Mouse (Mus musculus): ENCODE measurements around the gene Lmntd2. TPM values are rescaled to one million over a fixed set of nuclear protein-coding genes. Genes with fewer than 3 reads are reported as not detected.

Gene Lmntd2
- polyA plus RNA-seq, 1 experiment from 2014 or later = 1.8 TPM

- Histone ChIP-seq H3K27me3 (no peaks in the 10 kb centered on the region), H3K4me2 (replicated peaks) (no peak overlapping the region), H3K27ac (no peak overlapping the region), H3K36me3 (no peaks in the 10 kb centered on the region), H3K9ac (replicated peaks) (no peak overlapping the region), H3K9me3 (no peaks in the 10 kb centered on the region), H3K4me1 (replicated peaks) (peaks cover 16% of the 10 kb centered on the region), H3K4me3 (replicated peaks) (no peak overlapping the region)
- no peak for ATAC-seq
- 88% methylated on average over 4 of the region's 4 CpGs for WGBS
These were observed 38.8 kb downstream of the Lmntd2 start for GRCm38 (mm10) chr7:141175068-141175467.

GRCm38 (mm10) chr7:141173323-141173850, 40.5 kb downstream of the Lmntd2 start:
- no peaks in the 10 kb centered on the region for H3K9me3 ChIP-seq
- no peaks in the 10 kb centered on the region for H3K36me3 ChIP-seq
- H3K27ac ChIP-seq = no peak overlapping the region
- peak overlapping the region; percentile 66 for H3K4me2 ChIP-seq (replicated peaks)
- 91% methylated on average over 5 of the region's 5 CpGs for WGBS
- no peaks in the 10 kb centered on the region for H3K27me3 ChIP-seq
- ATAC-seq = no peak
- H3K4me1 ChIP-seq (replicated peaks) = peaks cover 18% of the 10 kb centered on the region
- peak overlapping the region; percentile 54 for H3K4me3 ChIP-seq (replicated peaks)
- peak overlapping the region; percentile 71; the same call in 1 of the 2 replicates for H3K9ac ChIP-seq (replicated peaks)

GRCm38 (mm10) chr7:141172116-141173006, 41.5 kb downstream of the Lmntd2 start, which contains the start of gene Rnh1:
Gene Rnh1 (minus strand): TSS chr7:141172857.
- Histone ChIP-seq H3K4me2 (replicated peaks) (peak within 1 kb of the TSS; percentile 66), H3K9ac (replicated peaks) (peak within 1 kb of the TSS; percentile 71), H3K27me3 (no peaks in the 10 kb centered on the region), H3K4me1 (replicated peaks) (peaks cover 25% of the 10 kb centered on the region), H3K36me3 (no peaks in the 10 kb centered on the region), H3K9me3 (no peaks in the 10 kb centered on the region), H3K27ac (peak within 1 kb of the TSS; percentile 96), H3K4me3 (replicated peaks) (peak within 1 kb of the TSS; percentile 54)
- peak; percentile 99 for ATAC-seq
- 5% methylated on average over 55 of the region's 55 CpGs for WGBS

- H3K27ac ChIP-seq = no peak overlapping the region
- H3K4me3 ChIP-seq (replicated peaks) = no peak overlapping the region
- H3K9me3 ChIP-seq = no peaks in the 10 kb centered on the region
- no peak overlapping the region for H3K4me2 ChIP-seq (replicated peaks)
- no peaks in the 10 kb centered on the region for H3K27me3 ChIP-seq
- H3K4me1 ChIP-seq (replicated peaks) = peaks cover 25% of the 10 kb centered on the region
- peaks cover 13% of the 10 kb centered on the region for H3K36me3 ChIP-seq
- H3K9ac ChIP-seq (replicated peaks) = no peak overlapping the region
- no peak for ATAC-seq
These were observed 44.0 kb downstream of the Lmntd2 start for GRCm38 (mm10) chr7:141169866-141170265.

GRCm38 (mm10) chr7:141169300-141169699, 44.6 kb downstream of the Lmntd2 start:
- WGBS = 84% methylated on average over 1 of the region's 1 CpGs
- Histone ChIP-seq H3K9me3 (no peaks in the 10 kb centered on the region), H3K27me3 (no peaks in the 10 kb centered on the region), H3K4me1 (replicated peaks) (peaks cover 25% of the 10 kb centered on the region), H3K4me3 (replicated peaks) (no peak overlapping the region), H3K27ac (no peak overlapping the region), H3K36me3 (peaks cover 13% of the 10 kb centered on the region), H3K4me2 (replicated peaks) (no peak overlapping the region), H3K9ac (replicated peaks) (no peak overlapping the region)
- no peak for ATAC-seq

- Histone ChIP-seq H3K36me3 (peaks cover 16% of the 10 kb centered on the region), H3K27me3 (no peaks in the 10 kb centered on the region), H3K4me3 (replicated peaks) (peak overlapping the region; percentile 25), H3K4me2 (replicated peaks) (peak overlapping the region; percentile 45), H3K27ac (no peak overlapping the region), H3K9me3 (no peaks in the 10 kb centered on the region), H3K4me1 (replicated peaks) (peaks cover 24% of the 10 kb centered on the region), H3K9ac (replicated peaks) (peak overlapping the region; percentile 61)
- WGBS = 3% methylated on average over 22 of the region's 22 CpGs
- ATAC-seq = no peak
These were observed 45.3 kb downstream of the Lmntd2 start for GRCm38 (mm10) chr7:141168518-141168953.

- 20% methylated on average over 7 of the region's 7 CpGs for WGBS
These were observed 45.9 kb downstream of the Lmntd2 start for GRCm38 (mm10) chr7:141167901-141168517.

GRCm38 (mm10) chr7:141164850-141165249, 49.0 kb downstream of the Lmntd2 start:
- Histone ChIP-seq H3K4me3 (replicated peaks) (no peak overlapping the region), H3K9ac (replicated peaks) (no peak overlapping the region), H3K4me2 (replicated peaks) (no peak overlapping the region), H3K4me1 (replicated peaks) (peaks cover 10% of the 10 kb centered on the region), H3K36me3 (peaks cover 45% of the 10 kb centered on the region), H3K27ac (no peak overlapping the region), H3K9me3 (no peaks in the 10 kb centered on the region), H3K27me3 (no peaks in the 10 kb centered on the region)
- ATAC-seq = no peak
- 86% methylated on average over 6 of the region's 6 CpGs for WGBS

More at GRCm38 (mm10) chr7:141167901-141168517, 45.9 kb downstream of the Lmntd2 start:
- peaks cover 20% of the 10 kb centered on the region for H3K36me3 ChIP-seq
- ATAC-seq = no peak
- H3K4me1 ChIP-seq (replicated peaks) = peaks cover 19% of the 10 kb centered on the region
- peak overlapping the region; percentile 25 for H3K4me3 ChIP-seq (replicated peaks)
- H3K27me3 ChIP-seq = no peaks in the 10 kb centered on the region
- peak overlapping the region; percentile 45 for H3K4me2 ChIP-seq (replicated peaks)
- no peak overlapping the region for H3K27ac ChIP-seq
- no peaks in the 10 kb centered on the region for H3K9me3 ChIP-seq
- peak overlapping the region; percentile 61 for H3K9ac ChIP-seq (replicated peaks)

GRCm38 (mm10) chr7:141164397-141164796, 49.5 kb downstream of the Lmntd2 start:
- no peaks in the 10 kb centered on the region for H3K9me3 ChIP-seq
- no peak overlapping the region for H3K27ac ChIP-seq
- peaks cover 49% of the 10 kb centered on the region for H3K36me3 ChIP-seq
- no peak overlapping the region for H3K4me3 ChIP-seq (replicated peaks)
- H3K4me2 ChIP-seq (replicated peaks) = no peak overlapping the region
- H3K9ac ChIP-seq (replicated peaks) = no peak overlapping the region
- ATAC-seq = no peak
- no peaks in the 10 kb centered on the region for H3K27me3 ChIP-seq
- 94% methylated on average over 7 of the region's 7 CpGs for WGBS
- H3K4me1 ChIP-seq (replicated peaks) = peaks cover 10% of the 10 kb centered on the region

MicroRNAs encoded within 50 kb of the gene (microRNA counts, 519-probe panel; counts per million panel counts)
- 4,462 counts per million, percentile 81 among the panel's probes with 10 or more counts for microRNA mmu-miR-210

Small RNA genes lying within 50 kb of the gene (microRNA-seq; reads per million reads assigned to microRNA genes)
- gene Mir210 = 430 reads per million, percentile 69 among the genes with 10 or more reads in this experiment

Other genes with a start within 250 kb of the Lmntd2 start
- gene Ifitm1, start 246.9 kb downstream of the Lmntd2 start, polyA plus RNA-seq (2015; fragmentation: Nextera tagmentation; extraction: Ambion mirVana) = 10.2 and 10.3 TPM in 2 replicates
- 22.6 and 26.2 TPM in 2 replicates for gene Ifitm3, start 203.3 kb downstream of the Lmntd2 start, polyA plus RNA-seq (2015; fragmentation: Nextera tagmentation; extraction: Ambion mirVana)
- gene Ifitm6, start 196.2 kb downstream of the Lmntd2 start, polyA plus RNA-seq (2015; fragmentation: Nextera tagmentation; extraction: Ambion mirVana) = 0.51 and 0.54 TPM in 2 replicates
- gene Gm17387, start 184.9 kb downstream of the Lmntd2 start, polyA plus RNA-seq (2015; fragmentation: Nextera tagmentation; extraction: Ambion mirVana) = not detected in 2 replicates
- 44.1 and 48.3 TPM in 2 replicates for gene B4galnt4, start 153.0 kb downstream of the Lmntd2 start, polyA plus RNA-seq (2015; fragmentation: Nextera tagmentation; extraction: Ambion mirVana)
- gene Pkp3, start 135.9 kb downstream of the Lmntd2 start, polyA plus RNA-seq (2015; fragmentation: Nextera tagmentation; extraction: Ambion mirVana) = 0.14 and 0.15 TPM in 2 replicates
- 1.8 and 2.6 TPM in 2 replicates for gene Sigirr, start 113.5 kb downstream of the Lmntd2 start, polyA plus RNA-seq (2015; fragmentation: Nextera tagmentation; extraction: Ambion mirVana)
- gene Ano9, start 96.3 kb downstream of the Lmntd2 start, polyA plus RNA-seq (2015; fragmentation: Nextera tagmentation; extraction: Ambion mirVana) = 0.07 and 0.35 TPM in 2 replicates
- gene Ptdss2, start 91.7 kb downstream of the Lmntd2 start, polyA plus RNA-seq (2015; fragmentation: Nextera tagmentation; extraction: Ambion mirVana) = 77.4 TPM in 2 replicates
- gene Rnh1, start 41.2 kb downstream of the Lmntd2 start, polyA plus RNA-seq (2015; fragmentation: Nextera tagmentation; extraction: Ambion mirVana) = 40.5 and 45.3 TPM in 2 replicates
- gene Hras, start 20.1 kb downstream of the Lmntd2 start, polyA plus RNA-seq (2015; fragmentation: Nextera tagmentation; extraction: Ambion mirVana) = 86.4 and 114 TPM in 2 replicates
- gene Lrrc56, start 19.9 kb downstream of the Lmntd2 start, polyA plus RNA-seq (2015; fragmentation: Nextera tagmentation; extraction: Ambion mirVana) = 13.9 and 15.6 TPM in 2 replicates
- gene Rassf7, start 1.8 kb upstream of the Lmntd2 start, polyA plus RNA-seq (2015; fragmentation: Nextera tagmentation; extraction: Ambion mirVana) = 30.9 and 34.2 TPM in 2 replicates
- gene Phrf1, start 14.7 kb upstream of the Lmntd2 start, polyA plus RNA-seq (2015; fragmentation: Nextera tagmentation; extraction: Ambion mirVana) = 86.9 and 95.0 TPM in 2 replicates
- 0.98 and 1.4 TPM in 2 replicates for gene Irf7, start 52.4 kb upstream of the Lmntd2 start, polyA plus RNA-seq (2015; fragmentation: Nextera tagmentation; extraction: Ambion mirVana)
- not detected in 2 replicates for gene Cdhr5, start 62.7 kb upstream of the Lmntd2 start, polyA plus RNA-seq (2015; fragmentation: Nextera tagmentation; extraction: Ambion mirVana)
- gene Sct, start 65.1 kb upstream of the Lmntd2 start, polyA plus RNA-seq (2015; fragmentation: Nextera tagmentation; extraction: Ambion mirVana) = 1.0 TPM in 2 replicates
- gene Drd4, start 77.9 kb upstream of the Lmntd2 start, polyA plus RNA-seq (2015; fragmentation: Nextera tagmentation; extraction: Ambion mirVana) = 0.43 and 0.68 TPM in 2 replicates
- 140 and 148 TPM in 2 replicates for gene Deaf1, start 113.6 kb upstream of the Lmntd2 start, polyA plus RNA-seq (2015; fragmentation: Nextera tagmentation; extraction: Ambion mirVana)
- gene Tmem80, start 113.7 kb upstream of the Lmntd2 start, polyA plus RNA-seq (2015; fragmentation: Nextera tagmentation; extraction: Ambion mirVana) = 76.6 and 77.3 TPM in 2 replicates
- 0.23 and 0.31 TPM in 2 replicates for gene Eps8l2, start 124.8 kb upstream of the Lmntd2 start, polyA plus RNA-seq (2015; fragmentation: Nextera tagmentation; extraction: Ambion mirVana)
- 337 and 346 TPM in 2 replicates for gene Taldo1, start 178.1 kb upstream of the Lmntd2 start, polyA plus RNA-seq (2015; fragmentation: Nextera tagmentation; extraction: Ambion mirVana)
- gene Gatd1, start 200.1 kb upstream of the Lmntd2 start, polyA plus RNA-seq (2015; fragmentation: Nextera tagmentation; extraction: Ambion mirVana) = 55.1 and 63.8 TPM in 2 replicates
- gene Cend1, start 215.4 kb upstream of the Lmntd2 start, polyA plus RNA-seq (2015; fragmentation: Nextera tagmentation; extraction: Ambion mirVana) = 43.6 and 44.0 TPM in 2 replicates
- gene Slc25a22, start 223.8 kb upstream of the Lmntd2 start, polyA plus RNA-seq (2015; fragmentation: Nextera tagmentation; extraction: Ambion mirVana) = 71.3 and 72.1 TPM in 2 replicates
- gene Pidd1, start 229.9 kb upstream of the Lmntd2 start, polyA plus RNA-seq (2015; fragmentation: Nextera tagmentation; extraction: Ambion mirVana) = 6.3 and 7.1 TPM in 2 replicates
- 787 and 794 TPM in 2 replicates for gene Rplp2, start 233.3 kb upstream of the Lmntd2 start, polyA plus RNA-seq (2015; fragmentation: Nextera tagmentation; extraction: Ambion mirVana)
- gene Pnpla2, start 241.1 kb upstream of the Lmntd2 start, polyA plus RNA-seq (2015; fragmentation: Nextera tagmentation; extraction: Ambion mirVana) = 16.2 and 19.2 TPM in 2 replicates
- gene Cracr2b, start 247.0 kb upstream of the Lmntd2 start, polyA plus RNA-seq (2015; fragmentation: Nextera tagmentation; extraction: Ambion mirVana) = 6.8 TPM in 2 replicates